Mouse (Mus musculus) thymus, postnatal 4 days (tissue): ENCODE data around the gene Acss1.

ENCODE experiments used
- DNase-seq: peaks from one replicate; pipeline ENCODE4 v3.0.0; 2021

The Acss1 gene

DNA sequence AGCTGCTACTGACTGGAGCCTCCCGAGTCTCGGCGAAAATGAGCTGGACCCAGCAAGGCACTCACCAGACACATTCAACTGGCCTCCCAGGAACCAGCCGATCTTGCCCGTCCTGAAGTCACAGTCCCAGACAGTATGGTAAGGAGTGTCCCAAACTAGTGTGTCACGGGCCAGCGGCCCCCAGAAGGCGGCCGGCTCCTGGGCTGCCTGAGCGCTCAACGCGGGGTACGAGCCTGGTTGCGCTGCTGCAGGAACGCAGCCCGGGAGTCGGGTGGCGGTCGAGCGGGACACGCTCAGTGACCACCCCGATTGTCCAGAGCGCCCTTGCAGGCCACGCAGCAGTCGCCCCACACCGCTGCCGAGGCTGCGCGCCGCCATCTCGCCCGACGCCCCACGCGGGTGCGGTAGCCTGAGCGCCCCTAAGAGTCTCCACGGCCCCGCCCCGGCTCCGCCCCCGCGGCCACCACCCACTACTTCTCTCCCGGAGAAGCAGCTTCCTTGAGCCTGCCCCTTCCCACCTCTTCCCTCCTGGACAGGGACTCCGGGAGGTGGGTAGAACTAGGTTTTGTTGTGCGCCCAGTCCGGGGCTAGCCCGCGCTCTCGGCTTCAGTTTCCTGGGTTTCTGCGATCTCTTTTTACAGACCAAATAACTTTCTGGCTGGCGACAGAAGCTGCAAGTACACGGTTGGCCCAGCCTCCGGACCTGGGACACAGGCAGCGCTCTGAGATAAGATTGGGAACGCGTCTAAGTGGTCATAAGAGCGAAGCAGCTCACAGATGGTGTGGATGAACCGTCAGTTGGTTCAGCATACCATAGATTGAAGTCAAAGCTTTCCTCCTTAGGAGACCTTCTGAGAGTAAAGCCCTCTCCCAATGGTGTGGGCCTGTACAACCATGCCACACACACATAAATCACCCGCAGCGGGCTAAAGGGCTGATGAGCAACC is at the start of gene Acss1:
Gene Acss1, minus strand, starts transcription at position 681 of the 947 bp plus-strand sequence.
- peak; percentile 91 for DNase-seq

DNA sequence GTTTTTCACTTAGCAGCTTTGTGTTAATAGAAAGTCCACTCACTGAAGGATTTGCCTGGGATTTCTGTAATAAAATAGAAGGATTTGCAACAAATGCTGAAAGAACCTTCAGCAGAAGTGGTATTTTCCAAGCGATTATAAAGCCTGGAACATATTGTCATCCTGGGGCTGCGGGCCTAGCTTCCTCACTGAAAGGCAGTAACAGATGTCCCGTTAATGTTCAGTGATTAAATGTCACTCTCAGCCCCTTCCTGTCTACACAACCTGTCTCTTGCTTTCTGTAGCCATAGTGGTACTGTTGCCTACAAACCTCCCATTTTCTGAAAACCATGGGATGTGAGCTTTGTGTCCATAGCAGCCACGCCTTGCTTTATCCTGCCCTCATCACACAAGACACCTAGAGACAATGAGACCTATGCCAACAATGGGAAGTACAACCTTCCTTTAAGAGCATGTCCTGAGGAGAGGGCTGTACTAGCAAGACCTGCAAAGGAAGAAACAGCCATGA is 43.9 kb upstream of the Acss1 start:
- DNase-seq = no peak

DNA sequence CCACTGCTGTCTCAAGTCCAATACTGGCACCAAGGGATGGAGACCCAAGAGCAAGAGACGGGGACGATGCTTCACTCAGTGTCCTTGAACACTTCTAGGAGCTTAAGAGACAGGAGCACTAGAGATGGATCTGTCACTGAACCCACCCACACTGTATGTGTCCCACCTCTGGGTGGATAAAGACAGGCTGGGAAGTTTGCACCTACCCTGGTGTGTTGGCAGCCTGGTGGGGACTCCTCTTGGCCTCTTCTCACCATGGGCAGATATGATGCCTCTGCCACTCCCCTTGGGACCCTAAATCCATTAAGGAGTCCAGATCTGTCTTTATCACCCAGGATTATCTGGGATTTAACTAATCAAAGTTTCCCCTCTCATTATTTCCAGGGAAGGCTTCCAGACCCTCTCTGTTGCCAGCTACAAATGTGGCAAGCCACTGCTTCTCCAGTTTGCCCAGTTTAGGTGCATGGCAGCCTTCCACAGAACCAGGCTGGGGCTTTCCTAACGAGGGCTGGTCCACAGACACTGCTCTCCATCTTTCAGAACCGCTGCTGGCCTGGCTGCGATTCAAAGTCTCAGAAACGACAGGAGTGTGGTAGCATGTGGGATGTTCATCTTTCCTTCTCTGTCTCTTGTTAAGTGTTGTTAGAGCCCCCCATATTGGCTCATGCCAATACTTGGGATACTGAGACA is 23.3 kb upstream of the Acss1 start:
- no peak for DNase-seq

DNA sequence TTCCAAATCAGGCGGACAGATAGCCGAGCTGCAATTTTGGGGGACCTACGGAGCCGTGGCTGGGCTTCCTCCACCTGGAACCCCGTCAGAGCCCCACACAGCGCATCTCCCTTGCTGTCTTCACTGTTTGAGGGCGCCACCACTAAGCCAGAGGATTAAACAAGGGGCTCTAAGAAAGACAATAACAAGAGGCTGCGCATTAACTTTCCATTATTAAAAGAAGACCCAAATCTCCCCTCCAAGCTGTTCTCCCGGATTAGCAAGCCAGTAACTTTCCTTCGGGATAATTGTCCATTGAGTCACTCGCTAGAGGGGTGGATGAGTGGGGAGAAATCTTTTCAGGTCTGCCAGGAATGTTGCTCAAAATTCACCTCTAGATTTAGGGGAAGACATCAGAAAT is 21.9 kb upstream of the Acss1 start:
- DNase-seq = no peak

DNA sequence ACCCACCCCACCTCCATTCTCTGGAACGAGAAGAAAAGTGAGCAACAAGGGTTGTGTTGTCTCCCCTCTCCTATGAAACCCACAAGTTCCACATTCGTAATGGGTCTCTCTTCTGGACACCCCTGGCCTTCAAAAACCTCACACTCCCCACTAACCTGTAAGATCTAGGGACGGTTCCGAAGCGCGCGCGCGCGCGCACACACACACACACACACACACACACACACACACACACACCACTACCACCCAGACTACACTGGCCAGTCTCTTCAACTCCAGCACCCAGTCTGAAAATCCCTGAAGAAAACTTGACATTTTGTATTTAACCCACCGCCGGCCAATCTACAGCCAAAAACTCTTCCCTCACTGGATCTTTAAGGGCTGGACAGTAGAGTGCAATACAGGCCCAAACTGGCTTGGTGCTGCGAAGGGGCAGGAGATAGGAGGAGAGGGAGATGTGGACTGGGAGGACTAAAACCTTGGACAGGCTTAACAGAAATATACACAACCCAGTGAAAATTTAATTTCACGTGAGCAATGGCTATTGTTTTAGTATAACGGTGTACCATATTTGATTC is 21.0 kb upstream of the Acss1 start, which contains the start of gene Vsx1:
Gene Vsx1, minus strand, starts transcription at position 138 of the 578 bp plus-strand sequence.
- no peak for DNase-seq

DNA sequence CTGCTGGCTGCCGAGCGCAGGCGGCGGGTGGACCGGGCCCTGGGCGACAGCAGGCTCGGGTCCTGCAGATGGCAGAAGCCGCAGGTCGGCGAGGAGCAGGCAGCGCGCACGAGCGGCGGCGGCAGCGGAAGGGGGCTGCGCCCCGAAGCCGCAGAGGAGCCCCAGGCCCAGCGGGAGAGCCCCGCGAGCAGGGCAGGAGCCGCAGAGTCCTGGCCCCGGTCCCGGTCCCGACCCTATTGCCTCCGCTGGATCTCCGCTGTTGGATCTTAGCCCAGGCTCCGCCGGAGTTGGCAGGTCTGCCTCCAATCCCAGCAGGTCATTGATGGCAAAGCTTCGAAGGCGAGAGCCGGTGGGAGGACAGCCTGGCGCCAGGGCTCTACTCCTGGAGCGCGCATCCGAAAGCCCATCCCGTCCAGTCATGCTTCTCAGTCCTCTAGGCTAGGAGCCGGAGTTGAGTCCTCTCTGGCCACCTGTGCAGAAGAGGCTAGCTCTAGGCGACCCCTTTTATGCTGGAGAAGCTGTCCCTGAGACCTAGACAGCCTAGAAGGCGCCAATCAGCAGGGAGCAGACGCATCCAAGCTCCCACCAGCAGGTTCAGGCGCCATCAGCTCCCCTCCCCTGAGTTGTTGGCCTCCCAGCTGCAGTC is 20.4 kb upstream of the Acss1 start:
- peak; percentile 52 for DNase-seq

DNA sequence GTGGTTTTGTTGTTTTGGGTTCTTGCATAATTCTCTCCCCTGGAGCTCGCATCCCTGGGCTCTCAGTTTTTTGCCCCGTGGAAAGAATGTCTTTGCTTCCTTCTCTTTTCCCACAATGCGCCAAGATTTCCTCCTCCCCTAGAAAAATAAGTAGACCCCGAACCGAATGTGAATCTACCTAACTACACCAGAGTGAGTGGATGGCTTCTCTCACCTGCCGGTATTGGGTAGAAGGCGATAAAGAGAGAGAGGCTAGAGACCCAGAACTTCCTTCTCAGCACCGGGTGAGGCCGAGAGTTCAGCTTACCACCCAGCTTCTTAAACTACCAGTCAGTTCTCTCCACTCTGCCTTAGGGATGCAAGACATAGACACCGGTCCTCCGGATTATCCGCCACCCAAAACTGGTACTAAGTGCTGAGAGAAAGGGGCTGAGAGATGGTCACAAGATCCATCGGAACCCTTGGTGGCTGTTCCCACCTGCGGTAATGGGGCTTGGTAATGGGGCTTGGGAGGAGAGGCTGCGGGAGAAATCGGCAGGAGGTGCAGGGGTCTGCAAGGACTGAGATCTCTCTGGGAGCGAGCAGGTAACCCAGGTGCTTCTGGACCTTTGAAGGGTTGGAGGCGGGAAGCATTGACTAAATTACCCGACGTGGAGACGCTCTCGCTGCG is 19.7 kb upstream of the Acss1 start:
- DNase-seq = no peak

DNA sequence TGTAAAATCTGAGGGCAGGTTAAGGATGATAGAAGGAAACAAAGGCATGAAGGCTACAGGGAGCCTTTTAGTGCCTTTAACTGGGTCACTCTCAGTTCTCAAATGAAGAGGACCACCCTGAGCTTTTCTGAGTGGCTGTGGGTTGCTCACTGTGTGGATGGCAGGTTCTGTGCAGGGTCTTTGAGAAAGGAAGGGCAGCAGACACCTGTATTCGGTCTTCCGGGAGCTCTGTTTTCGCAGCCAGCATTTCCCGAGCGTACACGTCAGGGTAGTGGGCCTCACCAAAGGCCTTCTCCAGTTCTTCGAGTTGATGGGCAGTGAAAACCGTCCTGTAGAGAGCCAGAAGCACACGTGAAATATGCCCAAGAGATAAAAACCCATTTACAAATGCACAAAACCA is 17.1 kb upstream of the Acss1 start:
- no peak for DNase-seq

DNA sequence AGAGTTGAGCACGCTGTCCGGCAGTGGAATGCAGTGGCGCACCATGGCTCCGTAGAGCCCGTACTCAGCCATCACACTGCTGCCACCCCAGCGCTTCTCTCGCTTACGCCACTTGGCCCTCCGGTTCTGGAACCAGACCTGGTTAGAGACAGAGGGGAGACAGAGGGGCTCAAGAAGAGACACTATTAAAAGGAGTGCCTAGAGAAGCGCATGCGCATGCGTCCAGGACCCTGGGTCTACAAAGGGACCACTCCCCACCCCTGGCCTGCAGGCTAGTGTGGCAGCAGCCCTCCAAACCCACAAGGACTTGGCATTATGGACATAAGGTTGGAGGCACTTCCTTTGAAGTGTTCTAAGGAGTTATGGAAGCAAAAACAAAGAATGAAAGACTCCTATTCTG is 16.2 kb upstream of the Acss1 start:
- DNase-seq = no peak

DNA sequence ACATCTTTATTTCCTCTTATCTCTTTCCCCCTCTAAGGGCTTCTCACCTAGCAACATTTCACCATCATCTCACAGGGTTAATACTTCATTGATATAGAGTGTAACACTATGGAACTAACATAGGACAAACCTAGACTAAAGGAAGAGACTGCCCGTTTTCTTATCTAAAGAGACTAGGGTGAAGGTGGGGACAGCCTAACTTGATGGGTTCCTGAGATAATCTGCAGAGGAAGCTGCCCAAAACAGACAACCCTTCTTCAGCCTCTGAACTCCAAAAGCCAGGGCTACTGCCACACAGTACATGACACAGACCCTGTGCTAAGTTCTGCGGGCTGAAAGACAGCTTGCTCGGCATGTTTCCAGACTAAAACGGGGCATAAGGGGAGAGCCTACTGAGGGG is 13.3 kb upstream of the Acss1 start:
- DNase-seq = no peak

DNA sequence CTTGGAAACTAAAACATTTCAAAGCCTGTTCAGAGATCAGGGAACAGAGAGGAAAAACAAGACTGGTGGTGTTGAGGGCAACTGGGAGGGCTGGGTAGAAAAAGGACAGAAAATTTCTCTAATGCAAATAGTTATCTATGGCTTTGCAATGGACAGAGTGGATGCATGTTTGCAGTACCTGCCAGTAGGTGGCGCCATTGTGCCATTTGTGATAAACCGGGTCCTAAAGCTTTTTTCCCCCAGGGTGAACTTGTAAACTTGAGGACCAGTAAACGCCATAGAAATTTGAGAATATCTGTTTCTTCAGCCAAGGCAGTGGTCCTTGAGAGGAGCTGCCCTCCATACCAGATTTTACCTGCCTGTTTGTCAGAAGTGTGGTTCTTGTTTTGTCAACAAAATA is 10.1 kb upstream of the Acss1 start:
- peak; percentile 91 for DNase-seq

DNA sequence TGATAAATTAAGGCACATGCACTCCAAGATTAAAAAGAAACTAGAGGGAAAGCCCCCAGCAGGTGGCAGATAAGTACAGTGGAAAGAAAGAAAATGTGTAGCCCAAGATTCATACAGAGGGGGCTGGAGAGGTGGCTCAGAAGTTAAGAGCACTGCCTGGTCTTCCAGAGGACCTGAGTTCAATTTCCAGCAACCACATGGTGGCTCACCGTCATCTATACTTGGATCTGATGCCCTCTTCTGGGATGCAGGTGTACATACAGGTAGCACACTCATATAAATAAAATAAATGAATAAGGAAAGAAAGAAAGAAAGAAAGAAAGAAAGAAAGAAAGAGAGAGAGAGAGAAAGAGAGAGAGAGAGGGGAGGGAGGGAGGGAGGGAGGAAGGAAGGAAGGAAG is 7.2 kb upstream of the Acss1 start:
- DNase-seq = no peak

DNA sequence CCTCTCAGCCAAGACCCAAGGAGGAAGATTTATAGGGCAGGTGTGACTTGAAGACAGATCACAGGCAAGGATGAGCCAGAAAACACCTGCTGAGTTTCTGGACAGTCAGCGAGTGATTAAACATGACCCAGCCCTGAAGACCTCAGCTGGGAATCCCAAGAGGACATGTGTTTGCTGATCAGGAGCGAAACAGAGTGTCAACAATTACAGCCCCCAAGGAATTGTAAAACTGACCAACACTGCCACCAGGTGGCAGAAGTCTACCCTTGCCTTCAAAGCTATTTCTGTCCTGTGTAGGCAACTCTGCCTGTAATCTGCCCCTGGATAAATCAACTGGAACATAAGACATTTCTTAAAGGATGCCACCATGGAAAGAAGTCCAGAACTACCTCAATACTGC is 6.6 kb upstream of the Acss1 start:
- DNase-seq = peak; percentile 80

DNA sequence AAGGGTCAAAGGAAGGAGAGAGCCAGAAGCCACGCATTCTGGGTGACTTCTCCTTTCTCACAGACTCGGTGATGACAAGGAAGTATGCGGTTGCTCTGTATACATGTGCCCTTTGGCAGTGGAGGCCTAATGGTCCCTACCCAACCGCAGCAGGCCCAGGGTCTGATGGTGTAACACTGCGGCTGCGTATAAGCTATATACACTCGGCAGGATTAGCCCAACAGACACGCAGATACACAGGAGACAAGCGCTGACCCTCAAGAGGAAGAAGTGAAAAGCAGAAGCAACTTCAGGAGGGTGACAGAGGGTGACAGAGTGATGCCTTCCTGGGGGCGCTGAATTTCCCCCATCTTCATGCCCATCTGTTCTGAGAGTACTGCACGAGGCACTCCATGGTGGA is 5.6 kb upstream of the Acss1 start:
- DNase-seq = no peak

DNA sequence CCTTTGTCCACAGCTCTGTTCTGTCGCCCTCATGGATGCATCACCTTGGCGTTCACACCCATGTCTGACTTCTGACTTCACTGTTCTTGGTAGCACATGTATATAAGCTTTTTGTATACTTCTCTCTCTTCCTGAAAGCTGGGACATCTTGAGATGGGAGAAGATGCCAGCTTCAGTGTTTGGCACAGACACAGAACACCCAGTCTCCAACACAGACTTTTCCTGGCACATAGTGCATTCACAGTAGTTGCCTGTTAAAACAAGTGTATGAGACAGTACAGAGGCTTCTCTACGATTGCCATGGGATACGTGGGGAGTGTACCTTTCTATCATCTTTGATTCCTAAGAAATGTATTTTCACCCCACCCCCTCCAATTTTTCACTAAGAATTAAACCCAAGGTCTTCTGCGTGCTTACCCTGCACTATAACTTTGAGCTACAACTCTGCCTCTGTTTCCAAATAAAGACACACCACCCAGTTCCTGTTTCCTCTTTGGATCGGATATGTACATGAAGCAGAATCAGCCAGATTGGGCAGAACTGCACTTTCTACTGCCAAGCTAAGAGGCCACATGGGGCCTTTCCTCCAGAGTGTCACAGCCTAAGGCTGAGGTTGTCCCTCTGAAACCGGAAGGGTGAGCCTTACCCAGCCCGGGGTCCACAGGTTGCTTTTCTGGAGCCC is 3.5 kb upstream of the Acss1 start:
- DNase-seq = no peak

DNA sequence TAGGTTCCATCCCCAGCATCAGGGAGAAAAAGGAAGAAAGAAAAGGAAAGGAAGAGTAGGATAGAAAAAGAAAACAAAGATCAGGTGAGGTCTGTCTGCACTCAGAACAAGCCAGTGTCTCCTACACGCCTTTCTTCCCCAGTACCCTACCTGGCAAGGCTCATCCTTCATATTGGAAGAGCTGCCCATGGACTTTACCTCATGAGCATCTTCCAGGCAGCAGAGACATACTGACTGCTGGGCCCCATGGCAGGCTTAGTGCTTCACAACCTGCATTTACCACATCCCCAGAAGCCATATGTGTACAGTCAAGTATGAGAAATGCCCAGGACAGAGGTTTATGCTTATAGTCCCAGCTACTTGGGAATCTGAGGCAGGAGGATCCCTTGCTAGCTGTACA is 2.6 kb upstream of the Acss1 start:
- no peak for DNase-seq

DNA sequence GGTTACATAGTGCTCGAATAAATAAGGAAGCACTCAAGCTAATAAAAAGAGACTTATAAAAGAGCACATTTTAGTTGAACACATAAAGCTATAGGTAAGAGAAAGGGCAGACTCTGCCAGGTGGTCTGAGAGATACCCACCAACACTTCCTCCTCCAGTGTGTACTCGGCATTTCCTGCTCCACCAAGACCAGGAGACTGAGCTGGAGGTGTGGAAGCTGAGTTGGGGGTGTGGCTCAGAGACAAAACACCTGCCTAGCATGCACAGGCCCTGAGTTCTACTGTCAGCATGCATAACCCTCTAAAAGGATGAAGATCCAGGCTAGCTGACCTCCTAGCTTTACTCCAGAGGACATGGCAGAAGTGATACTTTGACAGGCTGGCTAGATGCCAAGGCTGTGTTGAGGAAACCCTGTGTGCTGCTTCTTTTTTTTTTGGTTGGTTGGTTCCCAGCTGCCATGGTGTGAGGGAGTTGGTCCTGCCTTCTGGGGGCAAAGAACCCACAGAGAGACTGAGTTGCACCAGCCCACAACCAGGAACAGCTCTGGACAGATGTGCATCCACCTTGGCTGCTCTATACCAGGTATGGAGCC is 1.2 kb upstream of the Acss1 start:
- peak; percentile 33 for DNase-seq

DNA sequence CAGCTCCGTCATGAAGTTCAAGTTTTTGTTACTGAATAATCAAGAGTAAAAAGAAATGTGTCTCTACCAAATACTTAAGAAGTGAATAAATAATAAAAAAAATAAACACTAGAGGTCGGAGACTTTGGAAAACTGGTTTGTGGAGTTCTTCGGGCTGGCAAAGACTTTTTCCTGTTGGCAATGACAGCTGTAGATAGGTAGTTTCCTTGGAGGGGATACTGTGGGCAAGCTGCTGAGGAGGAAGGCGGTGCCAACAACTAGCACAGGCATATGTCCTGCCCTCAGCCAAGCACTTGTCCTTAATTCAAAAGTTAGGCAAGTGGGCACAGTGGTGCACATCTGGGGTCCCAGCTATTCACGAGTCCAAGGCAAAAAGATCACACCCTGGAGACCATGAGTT is 656 bp upstream of the Acss1 start:
- DNase-seq = no peak

DNA sequence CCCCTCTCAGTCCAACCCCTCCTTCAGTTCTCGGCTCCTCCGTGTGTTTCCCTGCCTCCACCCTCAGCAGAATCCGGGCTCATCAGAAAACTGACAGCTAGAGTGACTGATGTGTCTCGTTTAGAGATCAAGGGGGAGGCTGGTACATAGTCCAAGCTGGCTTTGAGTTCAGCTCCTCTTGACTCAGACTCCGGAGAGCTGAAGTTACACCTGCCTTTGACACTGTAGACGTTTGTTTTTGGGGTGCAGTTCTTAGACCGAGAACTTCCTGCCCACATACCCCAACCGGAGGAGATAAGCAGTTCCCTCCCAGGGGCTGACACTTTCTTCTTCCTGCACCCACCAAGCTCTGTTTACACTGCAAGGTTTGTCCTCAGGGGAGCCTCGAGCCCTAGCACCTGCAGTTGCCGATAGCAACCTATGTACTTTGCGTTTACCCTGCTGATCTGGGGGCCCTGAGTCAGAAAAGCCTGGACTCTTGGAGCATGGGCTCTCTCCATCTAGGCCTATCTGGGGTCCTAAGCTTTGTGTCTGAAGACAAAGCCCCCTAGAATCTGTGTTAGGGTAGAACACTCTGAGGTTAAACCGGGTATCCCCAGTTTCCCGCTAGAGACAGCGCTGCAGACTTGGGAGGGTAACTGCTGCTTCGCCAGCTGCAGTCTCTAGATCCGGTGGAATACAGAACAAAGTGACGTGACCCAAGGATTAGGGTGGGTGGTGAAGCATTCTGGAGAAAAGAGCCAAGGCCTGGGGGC is 1.1 kb downstream of the Acss1 start:
- DNase-seq = peak; percentile 78

DNA sequence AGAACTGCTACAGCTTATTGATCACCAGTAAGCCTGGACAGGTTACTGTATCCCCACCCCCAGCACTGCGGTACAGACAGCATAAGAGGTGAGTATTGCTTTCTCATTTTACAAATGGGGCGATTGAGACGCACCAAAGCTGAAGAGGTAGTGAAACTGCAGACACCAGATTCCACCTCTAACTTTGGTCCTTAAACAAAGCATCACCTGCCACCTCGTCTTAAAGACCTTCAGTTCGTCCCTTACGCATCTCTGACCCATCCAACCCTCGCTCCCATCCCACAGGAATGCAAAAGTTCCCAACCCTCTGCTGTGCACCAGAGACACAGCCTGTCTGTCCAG is 1.6 kb downstream of the Acss1 start:
- no peak for DNase-seq
